Mouse (Mus musculus) granulocyte monocyte progenitor cell, adult 5-6 weeks (primary cell): ENCODE measurements around the gene Rnf11. TPM values are rescaled to one million over a fixed set of nuclear protein-coding genes. Genes with fewer than 3 reads are reported as not detected.

Source experiments
- ATAC-seq: replicated peaks from 2 replicates; pipeline ENCODE4 v1.8.0; 2016; ENCODE audit warnings: mild to moderate bottlenecking, moderate TSS enrichment, inconsistent platforms; ENCODE audit not compliant: poor library complexity, severe bottlenecking
- total RNA-seq, 2 experiments: library from RNA; stranded (forward) in 1 of 2; stranded (reverse) in 1 of 2; fragments of 200-712, 200-1000 nt in 1 of 2; fragments of >200 nt in 1 of 2; fragmentation: Nextera tagmentation in 1 of 2; gene quantifications; 2 replicates each; pipeline ENCODE4 v1.2.3; 2014 to 2017

Gene Rnf11
- total RNA-seq, 2 experiments from 2014 or later: 8.5 to 20.2 TPM

DNA sequence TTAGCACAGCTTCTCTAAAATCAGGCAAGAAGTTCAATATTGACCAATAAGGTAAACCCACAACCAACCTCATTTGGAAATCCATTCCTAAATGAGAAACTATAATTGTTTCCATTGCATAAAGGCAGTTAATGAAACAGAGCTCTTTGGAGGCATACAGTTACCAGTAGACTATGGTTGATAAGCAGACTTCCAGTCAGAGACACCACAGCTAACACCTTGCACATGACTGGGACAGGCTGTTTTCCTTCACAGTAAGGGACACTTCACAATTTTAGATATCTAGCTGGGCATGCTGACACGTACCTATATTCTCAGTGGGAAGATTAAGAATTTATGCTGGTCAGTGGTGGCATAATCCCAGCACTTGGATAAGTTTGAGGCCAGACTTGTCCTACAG lies 38.6 kb downstream of the Rnf11 start:
- peak; percentile 21; the same call in 1 of the 2 replicates for ATAC-seq

DNA sequence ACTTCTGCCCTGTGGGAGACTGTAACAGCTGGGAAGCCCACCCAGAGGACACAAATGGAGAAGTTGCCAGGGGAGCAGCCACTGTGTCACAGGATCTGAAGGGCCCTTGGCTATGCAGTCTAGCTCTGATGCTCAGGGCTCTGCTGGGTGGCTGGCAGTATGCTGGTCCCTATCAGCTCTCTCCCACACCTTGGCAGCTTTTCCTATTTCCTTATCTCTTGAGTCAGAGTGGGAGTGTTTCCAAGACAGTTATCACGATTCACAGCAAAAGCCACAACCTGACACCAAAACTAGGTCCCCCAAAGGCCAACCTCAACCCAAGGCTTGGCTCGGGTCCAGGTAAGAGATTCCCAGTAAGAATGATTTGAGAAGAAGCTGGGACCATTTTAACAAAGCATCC lies 39.1 kb downstream of the Rnf11 start:
- ATAC-seq: peak; percentile 74

DNA sequence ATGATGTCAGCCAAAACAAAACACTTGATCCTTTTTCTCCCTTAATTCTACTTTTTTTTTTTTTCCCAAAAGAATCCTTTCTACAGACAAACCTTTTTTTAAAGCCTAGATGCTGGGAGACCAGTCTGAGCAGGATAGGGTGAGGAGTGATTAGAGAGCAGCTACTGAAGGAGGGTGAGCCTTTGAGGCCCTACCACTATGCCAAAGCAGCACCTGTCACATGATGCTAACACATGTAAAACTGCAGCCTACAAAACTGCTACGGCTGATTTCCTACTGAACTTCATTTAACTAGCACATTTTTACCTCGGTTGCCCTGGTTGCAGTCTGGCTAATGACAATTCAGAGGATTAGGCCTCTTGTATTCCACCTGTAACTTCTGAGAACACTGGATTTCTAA lies 39.6 kb downstream of the Rnf11 start:
- ATAC-seq: no peak

DNA sequence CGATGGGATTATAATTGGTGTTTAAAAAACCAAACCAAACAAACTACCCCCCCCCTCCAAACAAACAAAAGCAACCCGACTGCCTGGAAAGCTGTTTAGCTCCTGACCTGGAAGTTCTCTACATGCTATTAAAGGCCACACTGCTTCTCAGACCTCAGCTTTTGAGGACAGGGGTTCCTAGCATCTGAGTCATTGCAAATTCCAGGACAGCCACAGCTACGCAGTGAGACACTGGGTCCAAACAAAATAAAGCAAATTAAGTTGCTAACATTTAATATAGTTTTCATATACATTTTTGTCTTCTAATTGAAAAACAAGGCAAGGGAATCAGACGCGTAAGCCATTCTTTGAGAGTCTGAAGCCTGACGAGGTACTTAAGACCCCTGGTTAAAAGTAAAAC lies 40.1 kb downstream of the Rnf11 start:
- ATAC-seq: no peak

DNA sequence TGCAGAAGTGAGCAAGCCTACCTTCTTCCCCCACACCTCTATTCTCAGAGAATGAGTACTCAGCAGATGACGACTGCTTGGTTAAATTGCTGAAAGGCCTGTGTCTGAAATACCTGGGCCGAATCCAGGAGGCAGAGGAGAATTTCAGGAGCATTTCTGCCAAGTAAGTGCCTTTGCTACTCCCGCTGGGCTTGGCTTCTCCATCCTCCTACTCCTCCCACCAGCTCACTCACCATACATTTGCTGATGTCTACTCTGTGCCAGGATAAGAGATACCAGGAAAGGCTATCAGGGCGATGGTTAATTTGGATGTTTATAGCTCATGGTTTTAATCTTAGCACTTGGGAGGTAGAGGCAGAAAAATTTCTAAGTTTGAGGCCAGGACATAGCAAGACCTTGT lies 41.9 kb downstream of the Rnf11 start:
- ATAC-seq: no peak

DNA sequence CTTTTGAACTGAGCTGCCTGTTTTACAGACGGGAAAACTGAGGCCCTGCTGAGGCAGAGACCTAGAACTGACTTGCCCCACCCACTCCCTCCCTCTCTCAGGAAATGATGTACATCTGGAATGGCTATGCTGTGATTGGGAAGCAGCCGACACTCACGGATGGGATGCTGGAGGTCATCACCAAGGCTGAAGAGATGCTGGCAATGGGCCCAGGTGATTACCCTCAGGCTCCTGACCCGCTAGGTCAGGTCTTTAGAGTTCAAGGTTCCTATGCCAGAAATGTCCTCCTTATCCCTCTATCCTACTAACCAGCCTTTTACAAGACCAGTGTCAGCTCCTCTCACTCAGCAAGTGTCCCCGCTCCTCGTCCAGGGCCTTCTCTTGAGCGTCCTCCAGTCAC lies 42.4 kb downstream of the Rnf11 start:
- no peak for ATAC-seq

DNA sequence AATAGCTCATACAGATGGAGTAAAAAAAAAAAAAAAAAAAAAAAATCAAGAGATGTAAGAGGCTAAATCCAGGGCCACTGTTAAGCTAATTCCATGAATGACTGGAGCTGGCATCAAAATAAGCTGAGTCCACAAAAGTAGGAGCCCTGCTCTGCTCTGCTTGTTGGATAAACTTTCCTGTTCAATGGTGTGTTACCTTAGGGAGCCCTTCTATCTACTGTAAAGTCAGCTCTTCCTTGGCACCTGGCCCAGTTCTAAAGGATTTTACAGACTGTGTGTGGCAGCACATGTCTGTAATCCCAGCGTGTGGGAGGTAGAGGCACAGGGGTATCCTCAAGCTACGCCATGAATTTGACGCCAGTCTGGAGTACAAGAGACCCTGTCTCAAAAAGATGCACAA lies 43.5 kb downstream of the Rnf11 start:
- ATAC-seq: no peak

DNA sequence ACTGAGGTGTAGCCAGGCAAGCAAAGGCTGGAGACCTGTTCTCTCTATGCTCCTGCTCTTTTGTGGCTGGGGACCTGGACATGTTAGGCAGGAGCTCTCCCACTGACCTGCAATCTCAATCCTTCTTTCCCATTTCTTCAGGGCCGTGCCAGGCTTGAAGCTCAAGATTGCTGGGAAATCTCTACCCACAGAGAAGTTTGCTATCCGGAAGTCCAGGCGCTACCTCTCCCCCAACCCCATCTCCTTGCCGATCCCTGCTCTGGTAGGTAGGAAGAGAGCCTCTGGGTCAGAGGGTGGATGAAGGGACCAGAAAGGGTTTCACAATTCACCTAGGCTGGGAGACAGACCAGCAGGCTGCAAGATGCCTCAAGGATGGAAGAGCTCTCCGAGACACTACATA lies 44.1 kb downstream of the Rnf11 start:
- no peak for ATAC-seq

DNA sequence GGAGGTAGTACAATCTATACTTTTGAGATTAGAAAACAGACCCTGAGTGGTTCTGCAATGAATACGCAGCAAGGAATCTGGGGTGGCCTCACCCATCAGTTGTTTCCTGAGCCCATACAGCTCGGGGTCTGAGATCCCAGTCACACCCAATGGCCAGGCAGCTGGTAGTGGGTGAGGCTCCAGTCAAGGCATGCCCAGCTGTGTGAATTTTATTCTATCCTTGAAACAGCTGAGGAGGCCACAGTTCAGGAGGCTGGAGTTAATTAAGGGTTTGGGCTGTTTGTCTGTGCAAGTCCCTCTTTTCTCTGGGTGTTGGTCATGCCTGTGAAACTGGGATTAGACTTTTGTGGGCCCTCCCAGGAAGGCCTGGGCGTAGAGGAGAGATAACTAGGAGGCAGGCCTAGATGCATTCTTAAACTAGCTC lies 44.7 kb downstream of the Rnf11 start:
- ATAC-seq: no peak

DNA sequence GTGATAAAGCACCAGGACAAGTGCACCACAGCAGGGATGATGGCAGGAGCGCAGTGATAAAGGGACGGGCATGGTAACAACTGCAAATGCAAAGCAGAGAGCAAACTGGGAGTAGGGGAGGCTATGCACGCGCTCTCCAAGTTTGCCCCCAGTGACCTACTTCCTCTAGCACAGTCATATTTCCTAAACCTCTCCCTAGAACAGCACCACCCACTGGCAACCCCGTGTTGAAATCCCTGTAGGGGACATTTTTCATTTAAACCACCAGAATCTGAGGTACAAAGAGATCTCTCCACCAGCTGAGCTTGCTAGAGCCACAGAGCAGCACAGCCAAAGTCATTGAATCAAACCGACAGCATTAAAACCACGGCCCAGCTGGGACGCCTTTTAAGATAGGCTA lies 45.4 kb downstream of the Rnf11 start:
- ATAC-seq: peak; percentile 65

DNA sequence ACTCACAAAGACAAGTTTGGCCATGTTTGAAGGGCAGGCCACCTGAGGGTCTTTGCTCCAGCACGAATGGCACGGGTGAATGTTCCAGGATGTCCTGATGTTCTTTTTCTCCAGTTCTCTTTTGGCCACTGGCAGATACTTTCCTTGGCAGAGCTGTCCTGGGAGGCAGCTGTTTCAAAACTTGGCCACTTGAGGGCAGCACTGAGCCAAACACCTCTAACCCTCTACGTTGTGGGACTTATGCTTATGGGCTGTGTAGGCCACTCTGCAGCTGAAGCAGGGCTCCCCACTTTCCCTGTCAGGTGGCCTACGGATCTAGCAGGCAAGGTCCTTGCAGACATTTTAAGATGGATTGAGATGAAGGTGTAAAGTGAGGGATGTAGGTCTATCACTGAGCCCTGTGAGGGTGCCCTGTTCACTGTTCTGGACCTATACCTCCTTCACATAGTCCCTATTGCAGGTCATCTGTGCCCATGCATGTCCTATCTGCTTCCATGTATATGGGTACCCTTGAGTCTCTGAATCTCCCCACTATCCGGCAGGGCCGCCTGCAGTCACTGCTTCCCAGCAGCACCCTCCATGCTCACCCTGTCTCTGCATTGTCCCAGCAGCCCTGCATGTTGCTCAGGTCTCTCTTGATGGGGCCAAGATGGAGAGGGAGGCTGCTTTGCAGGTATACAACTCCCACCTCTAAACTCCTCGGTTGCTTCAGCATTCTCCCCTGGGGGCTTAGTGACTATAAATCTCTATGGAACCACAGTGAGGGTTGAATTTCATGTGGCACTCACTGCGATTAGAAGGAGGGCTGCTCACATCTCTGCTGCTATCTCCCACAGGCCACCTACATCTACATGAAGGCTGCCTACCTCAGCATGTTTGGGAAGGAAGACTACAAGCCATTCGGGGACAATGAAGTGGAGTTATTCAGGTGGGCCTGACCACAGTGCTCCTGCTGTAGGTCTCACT lies 46.3 kb downstream of the Rnf11 start:
- peak; percentile 84 for ATAC-seq

DNA sequence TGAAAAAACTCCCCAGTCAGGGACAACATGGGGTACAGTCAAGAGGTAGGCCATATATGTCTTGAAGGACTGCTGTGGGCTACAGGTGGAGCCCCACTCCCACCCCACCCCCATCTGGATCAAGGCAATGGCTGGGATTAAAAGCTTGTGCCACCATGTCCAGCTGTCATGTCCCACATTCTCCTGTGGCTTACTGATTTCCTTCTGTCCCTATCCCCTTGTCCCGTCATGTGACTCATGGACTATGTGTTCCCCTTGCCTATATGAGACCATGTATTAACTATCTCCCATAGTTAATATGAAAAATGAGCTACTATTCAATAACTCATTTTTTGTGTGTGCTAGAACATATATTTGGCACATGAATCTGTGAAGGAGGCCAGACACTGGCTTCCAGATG lies 50.3 kb downstream of the Rnf11 start:
- no peak for ATAC-seq

DNA sequence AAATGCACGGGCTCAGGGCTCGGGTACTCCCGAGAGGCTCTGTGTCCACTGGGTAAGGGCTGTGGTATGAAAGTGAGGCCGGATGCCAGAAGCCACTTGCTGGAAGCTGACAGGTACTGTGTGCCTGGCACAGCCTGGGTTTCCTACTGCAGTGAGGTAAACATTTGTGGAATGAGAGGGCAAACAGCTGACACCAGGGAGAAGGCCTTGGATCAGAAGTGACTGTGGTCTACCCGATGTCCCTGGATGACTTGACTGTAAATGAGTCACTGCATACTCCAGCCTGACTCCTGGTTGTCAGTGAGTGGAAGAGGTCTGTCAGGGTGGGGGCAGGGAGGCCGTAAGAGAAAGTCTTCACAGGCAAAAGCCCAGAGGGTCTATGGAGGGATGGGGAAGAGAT lies 50.9 kb downstream of the Rnf11 start:
- ATAC-seq: no peak

DNA sequence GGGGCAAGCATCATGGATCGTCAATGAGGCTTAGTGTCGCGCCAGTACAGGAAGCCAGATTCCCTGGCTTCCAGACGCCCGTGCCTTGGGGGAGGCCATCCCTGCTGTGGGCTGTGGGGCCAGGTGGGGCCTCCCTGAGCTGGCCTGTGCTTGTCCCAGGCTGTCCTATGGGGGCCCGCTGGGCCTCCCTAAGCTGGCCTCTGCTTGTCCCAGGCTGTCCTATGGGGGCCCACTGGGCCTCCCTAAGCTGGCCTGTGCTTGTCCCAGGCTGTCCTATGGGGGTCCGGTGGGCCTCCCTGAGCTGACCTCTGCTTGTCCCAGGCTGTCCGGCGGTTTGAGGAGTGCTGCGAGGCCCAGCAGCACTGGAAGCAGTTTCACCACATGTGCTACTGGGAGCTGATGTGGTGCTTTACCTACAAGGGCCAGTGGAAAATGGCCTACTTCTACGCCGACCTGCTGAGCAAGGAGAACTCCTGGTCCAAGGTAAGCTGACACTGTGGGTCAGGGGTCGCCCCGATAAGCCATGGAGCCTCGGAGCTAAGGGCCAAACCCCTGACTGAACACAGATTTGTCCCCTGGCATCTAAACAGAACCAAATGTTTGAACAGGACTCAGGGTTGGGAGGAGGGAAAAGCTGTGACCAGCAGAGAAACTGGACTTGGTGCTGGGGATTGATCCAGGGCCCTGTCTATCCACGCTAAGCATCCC lies 51.7 kb downstream of the Rnf11 start:
- ATAC-seq: no peak

DNA sequence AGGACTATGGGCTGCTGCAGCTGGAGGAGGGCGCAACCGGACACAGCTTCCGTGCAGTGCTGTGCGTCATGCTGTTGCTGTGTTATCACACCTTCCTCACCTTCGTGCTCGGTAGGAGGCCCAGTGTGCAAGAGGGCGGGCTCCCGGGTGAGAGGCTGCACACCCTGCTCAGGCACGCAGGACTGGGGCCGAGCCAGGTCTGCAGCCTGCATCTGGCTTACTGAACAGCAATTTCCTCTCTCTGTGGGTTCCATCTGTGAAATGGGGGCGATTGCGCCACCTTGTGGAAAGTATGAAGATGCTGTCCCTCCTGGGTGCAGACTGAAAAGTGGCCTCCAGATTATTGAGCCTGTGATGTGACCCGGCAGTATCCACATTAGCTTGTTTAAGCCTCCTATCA lies 53.7 kb downstream of the Rnf11 start:
- peak; percentile 75 for ATAC-seq

DNA sequence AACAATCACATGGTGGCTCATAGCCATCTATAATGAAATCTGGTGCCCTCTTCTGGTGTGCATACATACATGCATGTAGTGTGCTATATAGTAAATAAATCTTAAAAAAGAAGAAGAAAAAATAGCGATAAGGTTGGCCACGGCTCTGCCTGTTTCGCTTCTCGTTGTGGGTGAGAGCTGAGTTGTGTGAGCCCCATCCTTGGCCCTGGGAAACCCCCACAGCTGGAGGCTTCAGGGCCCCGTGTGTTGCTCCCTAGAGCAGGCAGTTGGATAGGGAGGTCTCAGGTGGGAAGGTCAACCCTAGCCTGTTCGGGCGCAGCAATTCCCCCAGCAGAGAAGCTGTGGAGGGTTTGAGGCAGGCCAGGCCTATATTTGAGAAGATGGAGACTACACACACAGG lies 54.3 kb downstream of the Rnf11 start:
- no peak for ATAC-seq

DNA sequence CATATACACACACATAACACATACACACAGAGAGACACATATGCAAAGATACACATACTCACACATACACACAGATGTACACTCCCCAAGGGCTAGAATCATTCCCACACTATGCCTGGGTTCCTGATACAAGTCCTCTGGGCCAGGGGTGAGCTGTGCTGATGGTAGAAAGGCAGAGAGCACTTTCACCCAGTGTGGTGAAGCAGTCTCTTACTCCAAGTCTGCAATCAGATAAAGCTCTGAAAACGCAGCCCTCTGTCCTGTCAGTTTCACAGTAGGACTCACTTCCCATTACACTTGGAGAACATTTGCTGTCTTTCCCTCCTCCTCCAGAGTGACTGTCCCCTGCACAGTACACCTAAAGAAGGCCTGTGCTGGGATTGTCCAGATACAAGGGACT lies 57.5 kb downstream of the Rnf11 start:
- no peak for ATAC-seq

DNA sequence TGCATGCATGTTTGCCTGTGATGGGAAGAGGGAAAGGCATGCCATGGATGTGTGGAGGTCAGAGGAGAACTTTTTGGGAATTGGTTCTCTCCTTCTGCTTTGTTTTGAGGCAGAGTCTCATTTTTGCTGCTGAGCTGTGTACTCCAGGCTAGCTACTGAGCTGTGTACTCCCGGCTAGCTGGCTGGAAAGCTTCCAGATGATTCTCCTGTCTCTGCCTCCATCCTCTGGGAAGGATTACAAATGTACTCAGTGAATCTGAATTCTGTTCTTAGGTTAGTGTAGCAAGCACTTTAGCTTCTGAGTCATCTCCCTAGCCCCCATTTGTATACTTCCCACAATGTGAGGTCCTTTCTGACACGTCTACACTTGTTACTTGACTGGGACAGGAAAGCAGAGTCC lies 61.1 kb downstream of the Rnf11 start:
- no peak for ATAC-seq

DNA sequence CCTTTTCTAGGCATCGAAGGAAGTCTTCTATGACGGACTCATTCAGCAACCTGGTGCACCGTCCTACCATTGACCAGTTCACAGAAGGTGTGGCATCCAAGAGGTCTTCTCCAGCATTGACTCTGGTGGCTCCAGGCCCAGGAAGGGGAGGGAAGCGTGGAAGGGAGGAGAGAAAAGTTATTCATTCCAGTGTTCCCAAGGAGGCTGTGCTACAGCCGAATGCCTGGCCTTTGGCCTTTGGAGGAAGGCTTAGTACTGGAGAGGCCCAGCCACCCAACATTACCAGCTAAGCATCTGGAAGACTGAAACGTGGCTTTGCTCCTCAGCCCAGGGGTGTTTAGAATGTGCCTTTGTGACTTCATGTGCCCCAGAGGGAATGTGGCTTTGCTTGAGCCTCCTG lies 62.1 kb downstream of the Rnf11 start:
- no peak for ATAC-seq

DNA sequence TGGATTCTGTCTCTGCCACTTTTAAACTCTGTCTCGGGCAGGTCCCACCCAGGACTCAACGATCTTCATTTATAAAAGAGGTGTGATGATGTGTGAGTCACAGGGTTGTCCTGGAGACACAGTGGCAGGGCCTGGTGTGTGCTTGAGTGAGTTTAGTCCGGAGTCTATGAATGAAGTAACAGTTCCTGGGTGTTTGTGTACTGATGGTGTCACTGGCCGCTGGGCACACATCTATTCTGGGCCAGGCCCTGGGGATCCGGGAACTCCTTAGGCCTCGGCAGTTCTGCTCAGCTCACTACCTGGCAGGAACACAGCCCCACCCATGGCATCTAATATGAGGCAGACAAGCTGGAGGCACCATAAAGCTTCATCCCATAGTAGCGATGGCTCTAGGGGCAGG lies 62.9 kb downstream of the Rnf11 start:
- ATAC-seq: no peak

DNA sequence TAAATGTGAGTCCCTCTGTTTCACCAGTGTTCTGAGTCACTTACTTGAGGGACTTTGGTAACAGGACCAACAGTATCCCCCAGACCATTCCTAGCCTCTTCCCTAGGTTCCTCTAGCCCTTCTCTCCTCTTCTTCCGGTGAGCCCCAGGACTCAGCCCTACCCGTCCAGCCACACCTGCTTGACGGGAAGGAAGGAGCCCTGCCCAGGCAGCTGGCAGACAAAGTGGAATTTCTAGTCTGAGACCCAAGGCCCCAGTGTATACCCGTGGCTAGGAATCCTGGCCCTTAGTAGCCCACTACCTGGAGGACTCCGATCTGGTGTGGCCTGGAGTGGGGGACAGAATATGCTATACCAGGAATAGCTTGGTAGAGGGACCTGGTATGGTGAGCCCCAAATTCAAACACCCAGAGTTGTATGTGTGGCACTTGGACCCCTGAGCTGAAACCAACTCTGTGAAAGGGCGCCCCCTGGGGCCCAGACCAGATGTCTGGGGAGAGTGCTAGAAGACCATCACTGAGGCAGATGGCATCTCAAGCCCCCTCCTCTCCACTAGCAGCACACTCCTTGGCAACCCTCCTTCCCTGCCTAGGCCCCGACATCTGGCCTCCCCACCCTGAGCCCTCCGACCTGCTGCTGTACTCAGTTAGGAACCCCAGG lies 64.3 kb downstream of the Rnf11 start:
- peak; percentile 43 for ATAC-seq
